Mouse (Mus musculus) spleen, postnatal 4 days (tissue): ENCODE data around the gene Ccdc157.

Source experiments
- DNase-seq, 2 experiments: peaks; one replicate each; pipeline ENCODE4 v3.0.0; 2022; ENCODE audit warnings: low spot score in 2 of 2

Ccdc157 gene

GRCm38 (mm10) chr11:4183511-4183910, 23.4 kb upstream of the Ccdc157 start:
- no peak for DNase-seq

GRCm38 (mm10) chr11:4182061-4182460, 22.0 kb upstream of the Ccdc157 start:
- no peak for DNase-seq

DNA sequence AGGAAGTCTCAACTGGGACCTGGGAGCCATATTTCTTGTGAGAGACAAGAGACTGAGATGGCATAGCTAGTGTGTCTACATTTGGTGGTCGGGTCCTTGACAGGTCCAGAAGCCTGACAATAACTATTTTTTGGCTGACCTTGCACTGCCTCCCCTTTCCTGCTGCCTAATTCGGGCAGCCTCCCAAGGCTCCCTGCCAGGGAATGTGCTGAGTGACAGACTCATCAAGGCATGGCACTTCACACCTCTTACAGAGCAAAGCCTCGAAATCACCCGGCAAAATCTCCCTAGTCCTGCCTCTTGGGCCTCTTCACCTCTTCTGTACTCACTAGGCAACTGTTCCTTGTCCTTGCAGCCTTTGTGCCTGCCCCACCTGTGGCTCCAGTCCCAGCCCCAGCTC, 17.6 kb upstream of the Ccdc157 start:
- no peak for DNase-seq

- no peak for DNase-seq
Measured at GRCm38 (mm10) chr11:4174586-4174985, 14.5 kb upstream of the Ccdc157 start.

- no peak for DNase-seq
Measured at GRCm38 (mm10) chr11:4166467-4167090, 6.5 kb upstream of the Ccdc157 start.

DNA sequence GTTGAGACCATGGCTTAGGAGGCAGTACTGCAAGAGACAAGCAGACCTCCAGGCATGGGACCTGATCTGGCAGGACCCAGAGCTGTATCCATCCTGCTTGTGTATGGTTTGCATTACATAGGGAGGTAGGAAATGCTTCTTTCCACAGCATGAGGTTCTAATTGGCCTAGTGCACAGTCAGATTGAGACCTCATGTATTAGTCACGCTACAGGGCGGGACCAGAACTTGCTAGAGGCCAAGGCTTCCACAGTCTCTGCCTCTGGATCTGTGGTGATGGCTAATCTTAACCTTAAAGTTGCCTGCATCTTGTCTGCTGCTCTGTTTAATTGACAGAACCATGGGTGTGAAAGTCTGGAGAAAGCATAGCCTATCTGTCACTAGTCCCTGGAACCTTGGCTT, 4.6 kb upstream of the Ccdc157 start:
- no peak for DNase-seq

DNA sequence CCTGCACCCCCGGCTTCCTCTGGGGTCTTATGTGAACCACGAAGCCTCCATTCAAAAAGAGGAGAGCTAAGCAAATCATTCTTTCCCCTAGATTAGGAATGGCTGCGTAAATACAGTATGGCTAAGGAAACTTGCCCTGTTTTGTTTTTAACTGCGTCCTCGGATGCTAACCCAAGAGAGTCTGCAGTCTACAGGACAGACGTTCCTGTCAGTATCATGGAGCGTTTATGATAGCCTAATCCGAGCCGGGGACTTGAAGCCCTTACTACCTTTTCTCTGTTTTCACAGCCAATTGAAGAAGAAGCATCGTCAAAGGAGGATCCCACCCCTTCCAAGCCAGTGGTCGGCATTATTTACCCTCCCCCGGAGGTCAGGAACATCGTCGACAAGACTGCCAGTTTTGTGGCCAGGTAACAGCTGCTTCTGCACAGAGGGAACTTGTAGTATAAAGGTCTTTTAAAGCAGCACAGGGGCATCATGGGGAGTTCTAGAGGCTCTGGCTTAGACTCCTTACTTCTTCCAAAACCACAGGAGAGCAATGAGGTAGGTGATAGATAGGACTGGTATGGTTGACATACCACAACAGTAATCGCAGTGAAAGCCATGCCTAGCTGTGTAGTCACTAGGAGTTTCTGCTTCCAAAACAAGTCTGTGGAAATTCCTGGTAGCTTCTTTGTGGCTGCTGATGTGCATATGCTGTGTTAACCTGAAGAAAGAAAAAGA, 826 bp upstream of the Ccdc157 start:
- DNase-seq: no peak

DNA sequence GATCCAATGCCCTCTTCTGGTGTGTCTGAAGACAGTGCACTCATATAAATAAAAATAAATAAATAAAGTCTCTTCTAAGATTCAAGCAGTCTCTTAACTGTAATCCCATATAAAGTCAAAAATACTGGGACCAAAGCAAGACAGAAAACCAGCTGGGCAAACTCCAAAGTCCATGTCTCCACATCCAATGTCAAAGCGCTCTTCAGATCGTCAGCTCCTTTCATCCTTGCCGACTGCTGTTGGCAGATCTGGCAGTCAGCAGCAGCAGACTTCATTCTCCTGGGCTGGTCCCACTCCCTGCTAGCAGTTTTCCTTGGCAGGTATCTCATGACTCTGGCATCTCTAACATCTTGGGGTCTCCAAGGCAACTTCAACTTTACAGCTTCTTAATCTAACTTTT, 1.4 kb downstream of the Ccdc157 start:
- DNase-seq: no peak

DNA sequence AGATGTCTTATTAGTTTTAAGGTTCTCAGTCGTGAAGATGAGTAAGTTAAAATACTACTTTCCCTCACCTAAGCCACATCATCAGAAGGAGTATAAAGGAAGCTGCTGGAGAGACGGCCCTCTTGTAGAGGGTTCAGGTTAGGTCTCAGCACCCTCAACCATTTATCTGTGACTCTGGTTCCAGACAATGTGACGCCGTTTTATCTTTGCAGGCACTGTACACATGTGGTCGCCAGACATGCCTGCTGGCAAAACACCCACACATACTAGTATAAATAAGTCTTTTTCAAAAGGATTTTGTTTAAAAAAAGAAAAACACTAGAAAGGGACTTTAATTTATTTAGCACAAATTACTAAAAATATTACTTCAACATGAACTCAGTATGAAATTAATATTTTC, 4.5 kb downstream of the Ccdc157 start:
- DNase-seq: no peak

GRCm38 (mm10) chr11:4153694-4154093, 6.4 kb downstream of the Ccdc157 start:
- DNase-seq: no peak

DNA sequence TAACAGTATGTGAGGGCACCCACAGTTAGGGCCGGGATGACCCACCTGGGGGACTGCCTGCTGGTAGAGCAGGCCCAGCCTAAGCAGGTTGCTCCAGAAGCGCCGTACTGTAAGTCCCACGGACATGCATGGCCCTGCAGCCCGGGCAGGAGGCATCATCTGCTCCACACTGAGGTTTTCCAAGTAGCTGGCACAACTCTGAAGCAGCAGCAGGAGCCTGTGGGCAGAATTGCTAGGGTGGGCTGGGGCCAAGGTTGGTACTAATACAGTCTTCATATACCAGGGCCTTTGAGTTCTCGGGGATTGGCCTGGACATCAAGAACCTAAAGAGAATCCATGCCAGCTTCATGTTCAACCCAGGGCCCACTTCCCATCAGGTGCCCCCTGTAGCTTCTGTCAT, 10.2 kb downstream of the Ccdc157 start:
- DNase-seq: no peak

DNA sequence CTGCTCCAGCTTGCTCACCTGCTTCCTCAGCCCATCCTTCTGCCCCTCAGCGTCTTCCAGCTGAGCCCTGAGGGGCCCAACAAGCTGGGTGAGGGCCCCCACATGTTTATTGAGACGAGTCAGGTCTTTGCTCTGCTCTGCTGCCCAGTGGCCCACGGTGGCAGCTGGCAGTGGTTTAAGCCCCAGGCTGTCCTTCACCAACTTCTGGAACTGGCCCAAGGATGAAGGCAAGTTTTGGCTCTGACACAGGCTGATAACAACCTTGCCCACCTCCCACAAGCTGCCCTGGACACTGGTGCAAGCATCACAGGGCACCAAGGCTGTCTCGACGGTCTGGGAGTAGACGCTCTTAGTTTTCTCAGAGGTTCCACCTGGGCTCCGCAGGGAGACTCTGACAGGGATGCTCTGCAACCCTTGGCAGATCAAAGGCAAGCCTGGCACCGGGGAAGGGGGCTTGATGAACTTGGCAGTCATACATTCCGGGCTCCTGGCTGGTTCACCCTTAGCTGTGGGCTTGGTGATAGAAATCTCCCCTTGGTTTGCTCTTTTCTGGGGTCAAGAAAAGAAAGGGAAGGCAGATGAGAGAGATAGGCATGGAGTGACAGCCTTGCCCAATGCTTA, 11.4 kb downstream of the Ccdc157 start:
- no peak for DNase-seq

DNA sequence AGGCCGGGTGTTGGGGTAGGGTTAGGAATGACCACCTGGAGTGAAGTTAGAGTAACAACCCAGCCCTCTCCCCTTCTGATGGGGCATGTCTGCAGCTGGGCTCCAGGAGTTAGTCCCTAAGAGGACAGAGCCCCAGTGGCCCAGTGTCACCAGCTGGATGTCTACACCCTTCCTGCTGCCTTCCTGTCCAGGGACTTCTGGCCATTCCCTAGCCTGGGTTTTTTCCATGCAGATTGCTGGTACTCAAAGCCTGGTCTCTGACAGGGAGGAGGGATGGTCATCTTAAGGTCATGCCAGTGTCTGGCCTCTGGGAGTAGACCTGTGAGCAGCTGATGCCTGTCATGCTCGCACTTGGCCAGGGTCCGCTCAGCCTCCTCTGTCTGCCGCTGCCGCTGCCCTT, 12.0 kb downstream of the Ccdc157 start:
- no peak for DNase-seq

GRCm38 (mm10) chr11:4147098-4147497, 13.0 kb downstream of the Ccdc157 start:
- DNase-seq: no peak

DNA sequence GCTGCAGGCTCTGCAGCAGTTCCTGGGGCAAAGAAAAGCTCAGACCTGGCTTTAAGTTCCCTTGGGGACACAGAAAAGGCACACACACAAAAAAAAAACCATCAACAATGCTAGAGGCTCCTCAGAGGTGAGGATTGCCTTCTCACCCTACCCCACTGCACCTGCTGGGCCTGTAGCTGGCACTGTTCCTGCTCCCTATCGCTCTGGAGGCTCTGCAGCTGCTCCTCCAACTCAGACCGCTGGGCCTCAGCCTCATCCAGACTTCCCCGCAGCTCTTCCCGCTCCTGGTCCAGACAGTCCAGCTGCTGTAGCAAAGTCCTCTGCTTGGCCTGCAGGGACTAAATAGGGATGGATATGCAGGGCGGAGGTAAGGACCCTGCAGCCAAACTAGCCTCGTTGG, 13.7 kb downstream of the Ccdc157 start:
- DNase-seq: no peak

DNA sequence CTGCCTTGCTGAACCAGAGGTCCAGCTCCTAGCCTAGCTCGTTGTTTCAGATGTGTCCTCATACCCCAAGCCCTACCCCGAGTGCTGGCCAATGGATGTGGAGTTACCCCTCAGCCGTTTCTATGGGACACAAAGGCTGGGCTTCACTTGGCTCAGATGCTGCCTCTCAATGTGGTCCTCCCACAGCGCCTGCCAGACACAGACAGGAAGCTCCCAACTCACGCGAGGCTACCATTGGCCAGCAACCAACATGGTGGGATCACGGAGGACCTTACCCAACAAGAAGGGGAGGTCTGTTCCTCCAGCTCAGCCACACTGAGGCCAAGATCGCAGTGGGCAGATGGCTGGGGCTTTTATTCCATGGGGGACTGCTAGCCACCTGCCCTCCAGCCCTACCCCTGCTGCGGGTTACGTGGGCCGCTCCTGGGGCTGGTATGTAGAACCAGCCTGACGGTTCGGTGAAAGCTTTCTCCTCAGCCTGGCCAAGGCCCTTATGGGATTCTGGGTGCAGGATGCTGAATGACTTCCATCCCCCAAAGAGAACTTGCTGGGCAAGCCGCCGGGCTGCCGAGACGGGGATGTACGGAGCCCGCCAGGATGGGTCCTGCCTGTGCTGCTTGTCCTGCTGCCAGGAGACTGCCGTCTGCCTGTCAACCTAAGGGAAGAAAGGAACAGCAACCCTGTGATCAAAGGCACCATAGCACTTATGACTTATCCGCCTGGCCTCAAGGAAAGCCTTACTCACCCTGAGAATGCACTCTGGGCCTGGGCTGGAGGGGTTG, 16.6 kb downstream of the Ccdc157 start:
- DNase-seq: no peak

- DNase-seq: no peak
Measured at GRCm38 (mm10) chr11:4142352-4142751, 17.7 kb downstream of the Ccdc157 start.

GRCm38 (mm10) chr11:4141505-4141904, 18.6 kb downstream of the Ccdc157 start:
- no peak for DNase-seq

DNA sequence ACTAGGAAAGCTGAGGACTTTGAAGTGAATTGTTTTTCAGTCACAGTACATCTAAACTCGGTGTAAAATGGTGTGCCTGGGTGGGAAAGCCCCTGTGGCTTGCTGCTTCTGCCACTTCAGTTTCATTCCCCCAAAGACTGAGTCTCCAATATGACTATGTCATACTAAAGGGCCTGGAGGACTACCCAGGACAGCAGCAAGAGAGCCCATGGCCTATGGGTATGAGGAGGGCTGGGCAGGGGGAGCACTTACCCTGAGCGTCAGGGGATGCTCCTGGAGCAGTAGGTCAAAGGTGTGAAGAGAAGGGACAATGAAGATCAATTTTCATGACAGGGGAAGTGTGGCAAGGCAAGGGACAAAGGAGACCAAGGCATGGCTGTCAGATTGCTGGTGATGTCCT, 21.1 kb downstream of the Ccdc157 start:
- DNase-seq: no peak

DNA sequence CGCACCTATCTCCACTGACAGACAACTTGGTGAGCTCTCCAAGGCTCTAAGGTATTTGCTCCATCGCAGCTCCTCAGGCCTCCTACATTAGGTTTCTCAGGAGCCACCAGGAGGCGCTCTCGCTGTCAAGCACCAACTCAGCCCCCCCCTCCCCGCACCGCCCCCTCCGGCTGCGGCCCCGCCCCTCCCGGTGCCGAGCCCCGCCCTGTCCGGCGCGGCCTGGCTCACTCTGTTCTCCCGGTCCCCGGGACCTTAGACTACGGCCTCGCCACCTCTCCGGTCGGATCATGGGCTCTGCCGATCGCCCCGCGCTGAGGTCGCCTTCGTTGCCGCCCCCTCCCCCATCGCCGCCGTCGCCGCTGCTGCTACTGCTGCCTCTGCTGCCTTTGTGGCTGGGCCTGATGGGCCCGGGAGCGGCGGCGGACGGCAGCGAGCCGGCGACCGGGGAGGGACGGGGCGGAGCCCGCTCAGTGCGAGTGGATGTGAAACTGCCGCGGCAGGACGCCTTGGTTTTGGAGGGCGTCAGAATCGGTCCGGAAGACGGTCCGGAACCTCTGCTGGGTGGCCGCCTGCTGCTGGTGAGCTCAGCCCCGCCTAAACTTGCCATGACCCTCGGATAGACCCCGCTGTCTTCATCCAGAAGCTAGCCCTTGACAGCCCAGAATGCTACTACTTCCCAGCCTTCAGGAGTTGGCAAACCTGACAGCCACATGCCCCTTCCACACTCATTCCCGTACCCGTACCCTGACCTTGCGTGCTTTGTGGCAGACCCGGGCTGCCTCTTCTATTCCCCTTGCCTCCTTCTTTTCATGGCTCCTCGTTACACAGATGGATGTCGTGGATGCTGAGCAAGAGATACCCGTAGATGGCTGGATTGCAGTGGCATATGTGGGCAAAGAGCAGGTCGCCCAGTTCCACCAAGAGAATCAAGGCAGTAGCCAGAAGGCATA, 24.8 kb downstream of the Ccdc157 start, which contains the start of gene Rnf215:
TSS of gene Rnf215 (plus strand) at position 217 of the 950 bp plus-strand sequence.
- peak; percentile 90 to 97 for DNase-seq

- DNase-seq: no peak
Measured at GRCm38 (mm10) chr11:4134400-4134799, 25.7 kb downstream of the Ccdc157 start.
